Mouse (Mus musculus): ENCODE data around the gene Igsf11.

- TF ChIP-seq CTCF (conservative IDR thresholded peaks at IDR 0.05 in 1 of 2, IDR thresholded peaks at IDR 0.05 in 1 of 2; ENCODE audit: low read depth in 2 of 2, low read length in 2 of 2) (no peak), EP300 (IDR thresholded peaks at IDR 0.05; ENCODE audit: low read length) (no peak), CHD1 (IDR thresholded peaks at IDR 0.05; ENCODE audit: low read depth, low read length) (no peak), BHLHE40 (IDR thresholded peaks at IDR 0.05; ENCODE audit: low read depth, low read length) (no peak), ZNF384 (IDR thresholded peaks at IDR 0.05; ENCODE audit: low read depth, low read length) (no peak), NELFE (IDR thresholded peaks at IDR 0.05; ENCODE audit: low read depth, low read length) (no peak), KAT2A (IDR thresholded peaks at IDR 0.05; ENCODE audit: insufficient replicate concordance, low read length) (no peak), POLR2A (IDR thresholded peaks at IDR 0.05; ENCODE audit: low read depth, low read length) (no peak), HCFC1 (IDR thresholded peaks at IDR 0.05; ENCODE audit: low read depth, low read length) (no peak), E2F4 (IDR thresholded peaks at IDR 0.05; ENCODE audit: insufficient replicate concordance, low read depth, low read length) (no peak), USF2 (conservative IDR thresholded peaks at IDR 0.05; ENCODE audit: low read depth, low read length) (no peak), POLR2AphosphoS2 (IDR thresholded peaks at IDR 0.05; ENCODE audit: low read depth, low read length) (no peak), MAX (IDR thresholded peaks at IDR 0.05; ENCODE audit: low read length) (no peak), TCF12 (IDR thresholded peaks at IDR 0.05; ENCODE audit: low read depth, low read length) (no peak)
Observed at GRCm38 (mm10) chr16:38940805-38941204, 48.3 kb downstream of the Igsf11 start.

All from CH12.LX (cell line).